Mouse (Mus musculus): ENCODE data around the gene Morc4. TPM values are rescaled to one million over a fixed set of nuclear protein-coding genes. Genes with fewer than 3 reads are reported as not detected.

Gene Morc4
- polyA plus RNA-seq (2014; fragmentation: Illumina TruSeq; extraction: RNeasy Lipid Tissue Mini Kit (QIAGEN cat#74804); ENCODE audit: low read depth, low replicate concordance): 3.9 TPM

GRCm38 (mm10) chrX:139870938-139871791 lies at the start of gene Morc4:
Gene Morc4, minus strand, starts transcription at chrX:139871677.

DNA sequence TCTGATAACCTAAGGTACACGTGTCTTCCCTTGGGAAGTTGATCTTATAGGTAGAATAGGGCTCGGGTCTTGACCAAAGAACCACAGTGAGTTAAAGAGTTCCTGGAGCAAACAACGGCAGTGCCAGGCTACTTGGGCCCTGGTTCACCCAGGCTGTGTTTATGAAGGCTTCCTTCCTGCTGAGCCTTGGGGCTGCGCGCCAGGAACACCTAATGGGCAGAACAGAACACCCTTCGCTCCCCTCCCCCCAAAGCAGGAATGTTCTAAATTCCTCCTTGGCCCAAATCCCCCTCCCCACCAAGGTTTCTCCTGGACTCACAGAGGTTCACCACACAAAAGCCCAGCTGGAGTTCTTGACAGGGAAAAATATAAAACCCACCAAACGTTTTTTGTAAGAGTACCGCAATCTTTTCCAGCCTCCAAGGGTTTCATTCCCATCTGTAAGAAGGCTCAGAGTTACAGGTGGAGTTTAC lies 71.0 kb downstream of the Morc4 start, which contains the start of gene Cldn2:
Gene Cldn2 (plus strand): TSS at position 423 of the 473 bp plus-strand sequence.

DNA sequence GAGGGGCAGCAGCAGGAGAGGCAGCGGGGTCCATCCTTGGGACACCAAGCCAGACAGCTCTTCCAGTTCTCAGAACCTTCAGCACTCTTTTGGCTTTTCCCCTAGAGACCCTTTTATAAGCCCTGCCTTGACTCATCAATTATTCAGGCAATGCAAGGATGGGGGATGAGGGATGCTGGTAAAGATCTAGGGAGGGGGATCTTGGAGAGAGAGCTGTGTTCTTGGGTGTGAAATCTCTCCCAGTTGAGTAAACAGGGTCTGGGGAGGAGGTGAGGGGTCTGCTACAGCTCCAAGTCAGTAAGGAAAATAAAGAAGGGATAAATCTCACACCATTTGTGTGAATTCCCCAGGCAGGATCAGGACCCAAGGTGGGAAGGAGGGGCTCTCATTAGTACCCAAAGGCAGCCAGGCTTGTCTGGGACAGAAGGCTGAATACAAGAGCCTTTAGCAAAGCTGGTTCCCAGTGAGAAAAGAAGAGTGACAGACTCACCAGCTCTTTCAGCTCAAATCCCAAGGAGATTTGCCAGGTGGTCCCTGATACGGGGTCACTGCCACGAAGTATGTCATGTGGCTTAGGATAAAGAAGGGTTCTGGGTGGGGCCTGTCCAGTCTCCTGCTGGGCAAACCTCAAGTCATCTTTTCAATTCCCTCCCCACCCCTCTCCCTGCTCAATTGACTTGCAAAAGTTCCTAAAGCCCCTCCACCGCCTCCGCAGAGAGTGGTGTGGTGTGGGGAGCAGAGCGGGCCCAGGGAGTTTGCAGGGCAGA lies 89.0 kb downstream of the Morc4 start, which contains the start of gene Ripply1:
Gene Ripply1 (minus strand): TSS at position 76 of the 767 bp plus-strand sequence.

Other genes starting within 250 kb of the Morc4 start
- 6.6 TPM for gene Tbc1d8b, start 186.7 kb downstream of the Morc4 start, polyA plus RNA-seq (2014; fragmentation: Illumina TruSeq; extraction: RNeasy Lipid Tissue Mini Kit (QIAGEN cat#74804); ENCODE audit: low read depth, low replicate concordance)
- not detected for gene Gm15013, start 157.2 kb downstream of the Morc4 start, polyA plus RNA-seq (2014; fragmentation: Illumina TruSeq; extraction: RNeasy Lipid Tissue Mini Kit (QIAGEN cat#74804); ENCODE audit: low read depth, low replicate concordance)
- gene Ripply1, start 89.3 kb downstream of the Morc4 start, polyA plus RNA-seq (2014; fragmentation: Illumina TruSeq; extraction: RNeasy Lipid Tissue Mini Kit (QIAGEN cat#74804); ENCODE audit: low read depth, low replicate concordance): not detected
- 0.25 TPM for gene Cldn2, start 70.8 kb downstream of the Morc4 start, polyA plus RNA-seq (2014; fragmentation: Illumina TruSeq; extraction: RNeasy Lipid Tissue Mini Kit (QIAGEN cat#74804); ENCODE audit: low read depth, low replicate concordance)
- 1.8 TPM for gene Rbm41, start 126.9 kb upstream of the Morc4 start, polyA plus RNA-seq (2014; fragmentation: Illumina TruSeq; extraction: RNeasy Lipid Tissue Mini Kit (QIAGEN cat#74804); ENCODE audit: low read depth, low replicate concordance)
- 52.7 TPM for gene Nup62cl, start 191.0 kb upstream of the Morc4 start, polyA plus RNA-seq (2014; fragmentation: Illumina TruSeq; extraction: RNeasy Lipid Tissue Mini Kit (QIAGEN cat#74804); ENCODE audit: low read depth, low replicate concordance)
- gene Pih1h3b, start 191.2 kb upstream of the Morc4 start, polyA plus RNA-seq (2014; fragmentation: Illumina TruSeq; extraction: RNeasy Lipid Tissue Mini Kit (QIAGEN cat#74804); ENCODE audit: low read depth, low replicate concordance): 3.2 TPM

Data from testis, adult 10 weeks (tissue).